Mouse (Mus musculus): Measurements from ENCODE around the gene Map3k11.
"Not testable (repeated sequence)": the region's sequence is repeated elsewhere in the genome, so short reads cannot be mapped to it uniquely, and the experiment has no call there.

Map3k11 gene

GRCm38 (mm10) chr19:5668372-5668771 lies 20.2 kb upstream of the Map3k11 start:
- DNase-seq: no peak

- DNase-seq: no peak
These were observed 8.1 kb upstream of the Map3k11 start for GRCm38 (mm10) chr19:5680432-5680831.

- no peak for DNase-seq
These were observed 4.3 kb upstream of the Map3k11 start for GRCm38 (mm10) chr19:5684236-5684635.

- DNase-seq: no peak
These were observed 3.6 kb upstream of the Map3k11 start for GRCm38 (mm10) chr19:5684985-5685384.

- DNase-seq: no peak
These were observed 3.1 kb upstream of the Map3k11 start for GRCm38 (mm10) chr19:5685431-5685830.

GRCm38 (mm10) chr19:5685861-5686260 lies 2.7 kb upstream of the Map3k11 start:
- no peak for DNase-seq

- no peak for DNase-seq
These were observed 2.1 kb upstream of the Map3k11 start for GRCm38 (mm10) chr19:5686437-5686836.

GRCm38 (mm10) chr19:5686954-5687353 lies 1.6 kb upstream of the Map3k11 start:
- DNase-seq: not testable (repeated sequence)

- no peak for DNase-seq
These were observed 804 bp upstream of the Map3k11 start for GRCm38 (mm10) chr19:5687738-5688137.

GRCm38 (mm10) chr19:5689088-5689428 lies 516 bp downstream of the Map3k11 start:
- DNase-seq: no peak

- DNase-seq: peak; percentile 96
These were observed 1.2 kb downstream of the Map3k11 start for GRCm38 (mm10) chr19:5689565-5690342.

- DNase-seq: no peak
These were observed 1.8 kb downstream of the Map3k11 start for GRCm38 (mm10) chr19:5690343-5690735.

- DNase-seq: peak; percentile 29
These were observed 3.1 kb downstream of the Map3k11 start for GRCm38 (mm10) chr19:5691601-5692000.

- peak; percentile 82 for DNase-seq
These were observed 3.8 kb downstream of the Map3k11 start for GRCm38 (mm10) chr19:5692086-5692912.

GRCm38 (mm10) chr19:5692913-5693396 lies 4.4 kb downstream of the Map3k11 start:
- DNase-seq: peak; percentile 17

GRCm38 (mm10) chr19:5693801-5694200 lies 5.3 kb downstream of the Map3k11 start:
- DNase-seq: no peak

- no peak for DNase-seq
These were observed 7.4 kb downstream of the Map3k11 start for GRCm38 (mm10) chr19:5695849-5696462.

GRCm38 (mm10) chr19:5704163-5704800 lies 15.7 kb downstream of the Map3k11 start, which contains the start of gene Kcnk7:
Gene Kcnk7, plus strand, starts transcription at chr19:5704367.
- peak; percentile 66 for DNase-seq

- peak; percentile 61 for DNase-seq
These were observed 16.4 kb downstream of the Map3k11 start for GRCm38 (mm10) chr19:5704801-5705571.

GRCm38 (mm10) chr19:5710068-5710467 lies 21.5 kb downstream of the Map3k11 start:
- no peak for DNase-seq

- DNase-seq: no peak
These were observed 22.0 kb downstream of the Map3k11 start for GRCm38 (mm10) chr19:5710581-5710980.

- peak; percentile 95 for DNase-seq
These were observed 22.7 kb downstream of the Map3k11 start for GRCm38 (mm10) chr19:5711218-5711617.
